Mouse (Mus musculus) brain, embryonic 14.5 days (tissue): ENCODE measurements at regions not wholly inside any gene's neighbourhood (a gene's known extent, or its start where the extent isn't known, plus 50 kb on each side); places are given as distances from the start of the nearest gene placed in this dataset.

Experiments used
- CTCF ChIP-seq: fragments of 200-500 bp; IDR thresholded peaks from 2 replicates; pipeline ENCODE4 v1.5.1; 2012; ENCODE audit warnings: inconsistent platforms, mild to moderate bottlenecking, moderate library complexity, borderline replicate concordance; ENCODE audit not compliant: insufficient read depth, insufficient read length; ENCODE audit errors: extremely low read depth
- POLR2A ChIP-seq: fragments of 200-500 bp; IDR thresholded peaks from 2 replicates; pipeline ENCODE4 v1.6.1; 2012; ENCODE audit warnings: mild to moderate bottlenecking, inconsistent platforms, borderline replicate concordance; ENCODE audit not compliant: poor library complexity, insufficient read depth, insufficient read length, severe bottlenecking; ENCODE audit errors: extremely low read depth

DNA sequence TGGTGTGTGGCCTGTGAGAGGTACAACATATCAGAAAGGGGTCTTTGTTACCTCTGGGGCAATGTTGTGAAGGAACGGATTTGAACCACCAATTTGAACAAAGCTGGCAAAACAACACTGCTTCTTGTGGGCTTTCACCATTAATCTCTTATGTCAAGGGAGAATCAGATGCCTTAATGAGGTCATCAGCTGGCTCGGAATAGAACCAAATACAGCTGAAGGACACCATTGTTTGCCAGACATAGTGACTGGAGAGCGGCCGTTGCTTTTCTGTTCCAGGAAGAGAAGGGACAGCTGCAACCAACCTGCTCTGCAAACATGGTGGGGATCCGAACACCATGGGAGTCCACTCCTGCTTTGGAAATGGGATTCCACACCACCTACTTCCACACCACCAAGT lies 158.2 kb downstream of the Sh3bp4 start:
- no peak for TF ChIP-seq POLR2A
- no peak for TF ChIP-seq CTCF
